Mouse (Mus musculus): Measurements from ENCODE around the gene Olfr1328.
"Not testable (repeated sequence)": the region's sequence is repeated elsewhere in the genome, so short reads cannot be mapped to it uniquely, and the experiment has no call there.

Olfr1328 gene

GRCm38 (mm10) chr4:118938512-118938911 lies at the start of gene Olfr1328:
TSS of gene Olfr1328 (minus strand) at chr4:118938612.
- DNase-seq (ENCODE audit: low read depth, low spot score), result no peak

GRCm38 (mm10) chr4:118985291-118985690 lies 46.9 kb upstream of the Olfr1328 start:
- no peak for DNase-seq (ENCODE audit: low read depth, low spot score)

GRCm38 (mm10) chr4:118973281-118973680 lies 34.9 kb upstream of the Olfr1328 start:
- no peak for DNase-seq (ENCODE audit: low read depth, low spot score)

- DNase-seq (ENCODE audit: low read depth, low spot score), result no peak
These were observed 29.3 kb upstream of the Olfr1328 start for GRCm38 (mm10) chr4:118967711-118968110.

GRCm38 (mm10) chr4:118961141-118961628 lies 22.8 kb upstream of the Olfr1328 start, which contains the start of gene Lao1:
TSS of gene Lao1 (plus strand) at chr4:118961578.
- DNase-seq (ENCODE audit: low read depth, low spot score), result no peak

GRCm38 (mm10) chr4:118958812-118959211 lies 20.4 kb upstream of the Olfr1328 start:
- no peak for DNase-seq (ENCODE audit: low read depth, low spot score)

- not testable (repeated sequence) for DNase-seq (ENCODE audit: low read depth, low spot score)
These were observed 7.1 kb downstream of the Olfr1328 start for GRCm38 (mm10) chr4:118931326-118931725.

GRCm38 (mm10) chr4:118917365-118917764 lies 21.0 kb downstream of the Olfr1328 start, which contains the start of gene Olfr1329:
TSS of gene Olfr1329 (minus strand) at chr4:118917465.
- DNase-seq (ENCODE audit: low read depth, low spot score), result not testable (repeated sequence)

- DNase-seq (ENCODE audit: low read depth, low spot score), result no peak
These were observed 36.4 kb downstream of the Olfr1328 start for GRCm38 (mm10) chr4:118901981-118902380.

- no peak for DNase-seq (ENCODE audit: low read depth, low spot score)
These were observed 50.1 kb downstream of the Olfr1328 start, which contains the start of gene Olfr1330 for GRCm38 (mm10) chr4:118888297-118888696. TSS of gene Olfr1330 (plus strand) at chr4:118888597.
